Mouse (Mus musculus): ENCODE results near the gene Pick1. TPM values are rescaled to one million over a fixed set of nuclear protein-coding genes. Genes with fewer than 3 reads are reported as not detected.

Gene Pick1
- total RNA-seq (2021), result 10 to 100 TPM; 43.9 to 48.3 TPM

DNA sequence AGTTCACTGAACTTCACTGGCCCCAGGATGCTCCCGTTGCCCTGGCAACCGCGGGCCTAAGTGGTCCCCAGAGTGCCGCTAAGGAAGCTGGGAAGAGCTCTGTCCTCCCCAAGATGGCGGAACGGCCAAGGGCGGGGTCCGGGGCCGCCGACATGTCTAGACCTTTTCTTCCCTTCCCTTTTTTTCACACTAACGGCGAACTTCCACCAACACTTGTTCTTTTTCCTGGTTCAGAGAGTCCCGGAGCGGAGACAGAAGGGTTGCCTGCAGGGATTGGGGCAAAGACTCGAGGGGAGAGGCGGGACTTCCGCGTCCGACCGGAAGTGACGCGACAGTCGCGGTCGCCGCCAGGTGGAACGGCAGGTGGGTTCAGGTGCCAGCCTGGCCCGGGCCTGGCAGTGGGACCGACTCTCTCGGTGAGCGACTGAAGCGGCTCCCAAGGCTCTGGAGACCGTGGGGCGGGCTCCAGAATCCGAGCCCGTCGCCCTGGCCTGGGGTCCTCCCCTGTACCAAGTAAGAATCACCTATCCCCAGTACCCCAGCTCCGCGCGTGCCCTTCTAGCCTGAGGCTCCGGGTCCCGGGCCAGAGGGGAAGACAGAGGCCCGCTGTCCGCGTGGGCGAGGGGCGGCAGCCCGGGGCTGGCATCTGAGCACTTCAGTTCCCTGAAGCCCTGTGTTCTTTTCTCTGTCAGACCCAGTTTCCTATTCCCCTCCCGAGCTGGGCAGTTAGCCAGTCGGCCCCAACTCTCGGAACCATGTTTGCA is at the start of gene Pick1, which contains the start of gene Gm49486:
TSS of gene Pick1 (plus strand) at position 116 of the 764 bp plus-strand sequence.
TSS of gene Gm49486 (plus strand) at position 334 of the 764 bp plus-strand sequence.
- DNase-seq, result peak; percentile 85 to 86

DNA sequence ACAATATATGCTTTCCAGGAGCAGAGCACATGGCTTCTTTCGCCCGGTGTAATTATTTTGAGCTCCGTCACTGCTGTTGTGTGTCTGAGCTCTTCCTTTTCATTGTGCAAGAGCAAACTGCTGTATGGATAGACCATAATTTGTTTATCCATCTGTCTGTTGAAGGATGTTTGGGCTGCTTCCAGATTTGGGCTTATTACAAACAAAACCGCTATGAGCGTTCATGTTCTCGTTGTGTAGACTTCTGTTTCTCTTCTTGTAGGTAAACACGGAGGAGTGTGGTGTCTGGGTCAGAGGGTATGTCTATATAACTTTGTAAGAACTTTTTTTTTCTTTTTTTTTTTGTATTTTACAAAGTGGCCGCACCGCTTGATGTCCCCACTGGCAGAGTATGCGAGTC is 43.8 kb upstream of the Pick1 start:
- no peak for DNase-seq

DNA sequence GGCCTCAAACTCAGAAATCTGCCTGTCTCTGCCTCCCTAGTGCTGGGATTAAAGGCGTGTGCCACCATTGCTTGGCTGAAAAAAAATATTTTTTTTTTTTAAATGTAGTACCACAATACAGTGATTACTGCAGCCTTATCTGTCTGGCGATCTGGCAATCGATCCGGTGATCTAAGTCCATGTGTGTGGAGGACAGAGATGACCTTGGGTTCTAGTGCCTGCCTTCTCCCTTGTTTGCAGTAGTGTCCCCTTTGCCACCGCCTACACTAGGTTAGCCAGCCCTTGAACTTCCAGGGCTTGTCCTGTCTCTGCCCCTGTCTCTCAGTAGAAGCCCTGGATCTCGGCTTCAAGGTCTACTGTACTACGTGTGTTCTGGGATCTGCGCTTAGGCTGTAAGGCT is 41.2 kb upstream of the Pick1 start:
- no peak for DNase-seq

DNA sequence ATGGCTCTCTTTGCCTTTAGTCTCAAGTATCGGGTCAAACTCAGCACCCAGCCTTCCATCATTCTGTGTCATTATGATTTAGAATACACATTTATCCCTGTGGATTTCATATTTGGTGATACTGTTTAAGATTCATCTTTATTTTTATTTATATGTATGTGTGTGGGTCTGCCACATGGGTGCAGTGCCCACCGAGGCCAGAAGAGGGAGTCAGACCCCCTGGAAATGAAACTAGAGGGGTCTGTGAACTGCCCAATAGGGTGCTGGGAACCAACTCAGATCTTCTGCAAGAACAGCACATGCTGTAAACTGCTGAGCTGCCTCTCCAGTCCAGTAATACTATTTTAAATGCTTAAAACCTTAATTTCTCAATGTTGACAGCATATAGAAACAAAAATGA is 37.5 kb upstream of the Pick1 start:
- no peak for DNase-seq

DNA sequence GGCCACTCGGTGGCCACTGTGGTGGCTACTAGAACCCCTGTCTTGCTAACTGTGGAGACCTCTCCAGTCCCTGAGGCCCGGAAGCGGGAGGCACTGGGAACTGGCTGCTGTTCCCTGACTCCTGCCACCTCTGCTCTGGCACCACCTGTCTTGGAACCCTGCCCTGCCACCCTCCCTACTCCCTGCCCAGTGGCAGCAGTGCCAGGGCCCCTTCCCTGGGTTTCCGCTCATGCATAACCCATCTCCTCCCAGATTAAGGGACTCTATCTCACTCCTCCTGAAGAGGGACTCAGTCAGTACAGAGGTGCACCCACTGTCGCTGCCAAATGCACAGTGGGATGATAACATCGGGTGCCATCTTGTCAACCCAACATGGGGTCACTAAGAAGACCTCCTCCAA is 36.5 kb upstream of the Pick1 start:
- no peak for DNase-seq

DNA sequence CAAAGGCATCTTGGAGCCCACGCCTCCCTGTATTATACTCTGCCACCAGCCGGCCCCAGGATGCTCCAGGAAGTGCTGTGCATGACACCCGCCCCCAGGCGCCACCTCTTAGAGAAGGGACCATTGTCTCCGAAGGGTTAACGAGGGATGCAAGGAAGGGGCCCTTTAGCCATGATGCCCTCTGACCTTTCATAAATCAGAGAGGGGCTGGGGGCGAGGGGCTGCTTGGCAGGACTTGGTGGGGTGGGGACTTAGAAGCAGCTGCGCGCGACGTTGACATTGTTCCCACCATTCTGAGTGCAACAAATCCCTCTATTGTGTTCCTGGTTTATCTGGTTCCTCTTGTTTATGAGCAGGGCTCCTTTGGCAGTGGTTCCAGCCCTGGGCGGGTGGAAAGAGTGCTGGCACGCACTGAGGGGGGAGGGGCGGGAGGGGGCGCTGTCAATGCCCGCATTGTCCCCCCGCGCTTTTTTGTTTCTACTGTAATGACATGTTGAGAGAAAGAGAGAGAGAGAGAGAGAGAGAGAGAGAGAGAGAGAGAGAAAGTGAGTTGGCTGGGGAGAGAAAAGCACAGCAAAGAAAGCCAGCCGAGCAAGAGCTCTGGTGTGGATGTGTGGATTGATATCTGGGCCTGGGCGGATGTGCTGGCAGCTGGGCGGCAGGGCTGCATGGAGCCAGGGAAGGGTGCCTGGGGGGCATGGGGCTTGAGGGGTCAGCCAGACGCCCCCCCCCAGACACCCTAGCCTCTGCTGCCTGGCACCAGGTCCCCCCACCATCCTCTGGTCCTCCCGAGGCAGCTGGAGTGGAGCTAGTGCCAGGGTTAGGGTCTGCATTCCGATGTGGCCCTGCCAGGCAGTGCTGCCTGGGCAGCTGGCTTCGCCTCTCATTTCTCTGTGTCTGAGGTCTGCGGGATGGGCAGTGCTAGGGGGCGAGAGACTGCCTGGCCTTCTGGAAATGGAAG is 35.8 kb upstream of the Pick1 start:
- DNase-seq, result peak; percentile 38 to 49

DNA sequence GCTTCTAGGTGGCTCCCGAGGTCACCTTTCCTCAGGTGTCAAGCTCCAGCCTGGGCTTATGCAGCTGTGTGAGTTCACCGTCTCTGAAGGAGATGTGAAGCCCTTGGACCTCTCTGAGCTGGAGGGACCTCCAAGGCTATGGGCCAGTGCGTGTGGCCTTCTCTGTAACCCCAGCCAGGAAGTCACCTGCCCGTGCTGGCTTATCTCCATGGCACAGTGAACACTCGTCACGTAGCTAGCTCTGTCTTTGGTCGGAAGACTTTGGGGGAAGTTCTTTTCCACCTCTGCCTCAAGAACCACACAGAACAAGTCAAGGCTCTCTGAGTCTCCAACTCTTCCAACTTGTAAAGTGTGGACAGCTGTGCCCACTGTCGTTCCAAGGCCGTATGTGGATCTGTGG is 34.9 kb upstream of the Pick1 start:
- DNase-seq, result no peak

DNA sequence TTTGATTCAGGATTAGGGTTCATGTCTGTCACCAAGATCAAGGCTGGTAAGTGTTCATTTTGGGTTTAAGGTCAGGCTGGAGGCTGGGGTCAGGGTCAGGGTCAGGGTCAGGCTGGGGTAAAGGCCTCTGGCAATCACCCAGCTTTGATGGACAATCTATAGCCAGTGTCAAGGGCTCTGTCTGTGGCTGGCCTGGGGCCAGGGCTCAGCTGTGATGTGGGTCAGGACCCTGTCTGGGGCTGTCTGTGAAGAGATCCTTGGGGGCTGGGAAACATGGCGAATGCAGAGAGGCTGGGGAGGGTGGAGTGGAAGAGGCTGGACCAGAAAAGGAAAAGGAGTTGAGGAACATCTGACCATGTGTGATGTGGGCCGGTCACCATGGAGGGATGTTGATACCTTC is 34.0 kb upstream of the Pick1 start:
- no peak for DNase-seq

DNA sequence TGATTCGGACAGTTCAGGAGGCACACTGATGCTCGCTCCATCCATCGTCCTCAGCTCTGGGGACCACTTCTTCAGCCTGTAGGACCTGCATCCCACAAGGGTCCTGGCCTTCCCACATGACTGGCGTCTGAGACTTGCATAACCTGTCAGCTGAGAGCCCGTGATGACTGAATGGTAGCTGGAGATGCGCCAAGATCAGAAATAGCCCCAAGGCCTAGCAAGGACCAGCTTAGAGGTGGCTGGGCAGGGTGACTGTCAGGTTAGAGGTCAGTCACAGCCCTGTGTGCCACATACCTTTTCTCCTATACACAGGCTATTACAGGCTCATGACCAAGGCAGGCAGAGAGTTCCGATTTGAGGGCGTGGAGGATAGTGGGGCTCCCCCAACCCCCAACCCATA is 33.5 kb upstream of the Pick1 start:
- no peak for DNase-seq

DNA sequence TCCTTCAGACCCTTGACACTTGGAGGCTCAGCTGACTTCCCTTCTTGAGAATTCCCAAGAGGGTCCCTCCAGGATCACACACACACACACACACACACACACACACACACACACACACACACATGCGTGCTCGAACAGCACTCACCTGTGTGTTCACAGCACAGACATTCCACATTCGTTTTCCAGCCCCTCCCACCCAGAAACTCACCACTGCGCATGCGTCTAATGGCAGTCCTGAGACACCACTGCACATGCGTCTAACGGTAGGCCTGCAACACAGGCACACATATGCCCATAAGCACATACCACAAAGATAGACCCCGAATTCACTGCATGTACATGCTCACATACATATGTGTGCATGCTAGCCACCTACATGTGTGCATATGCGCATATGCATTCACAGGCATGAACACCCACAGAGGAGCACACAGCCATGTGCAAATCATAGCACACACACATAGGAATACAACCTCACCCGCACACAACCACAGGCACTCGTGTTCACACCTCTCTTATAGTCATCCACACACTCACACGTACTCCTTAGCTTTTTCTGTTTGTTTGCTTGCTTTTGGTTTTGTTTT is 29.5 kb upstream of the Pick1 start:
- DNase-seq, result no peak

DNA sequence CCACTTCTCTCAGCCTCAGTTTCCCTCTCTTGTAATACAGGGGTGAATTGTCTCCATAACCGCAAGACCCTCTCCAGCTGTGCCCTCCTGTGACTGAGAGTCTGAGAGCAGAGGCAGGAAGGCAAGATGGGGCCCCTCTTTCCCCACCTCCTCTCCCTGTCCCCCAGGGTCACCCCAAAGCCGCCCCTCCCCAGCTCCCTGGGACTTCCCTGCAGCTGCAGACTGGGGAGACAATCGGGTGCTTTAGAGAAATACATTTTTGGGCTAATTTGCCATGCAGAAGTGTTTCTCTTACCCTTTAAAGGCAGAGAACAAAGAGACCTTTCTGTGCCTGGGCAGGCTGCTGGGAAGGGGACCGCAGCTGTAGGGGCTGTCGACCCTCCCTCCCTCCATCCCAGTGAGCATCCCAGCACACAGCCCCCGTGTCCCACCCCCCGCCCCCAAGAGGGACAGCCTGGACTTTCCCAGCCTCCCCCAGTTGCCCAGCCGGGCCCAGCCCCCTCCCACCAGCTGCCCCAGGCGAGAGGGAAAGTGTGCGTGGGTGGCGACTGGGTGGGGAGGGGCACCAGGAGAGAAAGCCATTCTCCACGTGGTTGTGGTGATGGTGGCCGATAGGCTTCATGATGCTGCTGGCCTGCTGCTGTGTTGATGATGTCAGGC is 27.4 kb upstream of the Pick1 start:
- peak; percentile 45 to 62 for DNase-seq

DNA sequence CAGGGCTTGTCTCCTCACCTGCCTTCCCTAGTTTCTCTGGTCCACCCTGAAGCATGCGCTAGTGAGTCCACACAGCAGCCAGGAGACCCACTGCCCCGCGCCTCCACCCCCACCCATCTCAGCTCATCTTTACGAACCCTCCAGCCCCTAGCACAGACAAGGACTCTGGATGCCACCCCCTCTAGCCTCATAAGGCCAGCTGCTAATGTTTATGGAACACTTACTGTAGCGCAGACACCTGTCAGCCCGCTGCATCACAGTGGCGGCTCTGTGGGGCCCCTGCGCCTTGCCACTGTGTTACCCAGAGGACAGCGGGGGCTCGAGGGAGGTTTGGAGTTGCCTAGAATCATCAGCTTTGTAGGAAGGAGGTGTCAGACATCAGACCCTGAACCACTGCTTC is 26.4 kb upstream of the Pick1 start:
- no peak for DNase-seq

DNA sequence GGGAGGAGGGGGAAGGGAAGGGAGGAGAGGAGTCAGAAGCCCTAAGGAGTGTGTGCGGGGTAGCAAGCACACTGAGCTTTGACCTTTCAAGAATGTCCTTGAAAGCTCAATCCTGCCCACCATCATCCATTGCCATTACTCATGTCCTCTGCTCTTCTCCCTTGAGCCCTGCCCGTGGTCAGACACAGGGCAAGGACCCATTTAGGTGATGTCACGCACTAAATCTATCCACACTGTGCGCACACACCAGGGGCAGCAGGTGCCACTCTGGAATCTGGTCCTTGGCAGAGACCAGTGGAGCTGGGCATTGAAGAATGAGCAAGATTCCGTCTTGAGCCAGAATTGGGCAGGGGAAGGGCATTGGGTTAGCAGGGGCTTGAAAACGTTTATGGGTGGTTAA is 20.8 kb upstream of the Pick1 start:
- no peak for DNase-seq

DNA sequence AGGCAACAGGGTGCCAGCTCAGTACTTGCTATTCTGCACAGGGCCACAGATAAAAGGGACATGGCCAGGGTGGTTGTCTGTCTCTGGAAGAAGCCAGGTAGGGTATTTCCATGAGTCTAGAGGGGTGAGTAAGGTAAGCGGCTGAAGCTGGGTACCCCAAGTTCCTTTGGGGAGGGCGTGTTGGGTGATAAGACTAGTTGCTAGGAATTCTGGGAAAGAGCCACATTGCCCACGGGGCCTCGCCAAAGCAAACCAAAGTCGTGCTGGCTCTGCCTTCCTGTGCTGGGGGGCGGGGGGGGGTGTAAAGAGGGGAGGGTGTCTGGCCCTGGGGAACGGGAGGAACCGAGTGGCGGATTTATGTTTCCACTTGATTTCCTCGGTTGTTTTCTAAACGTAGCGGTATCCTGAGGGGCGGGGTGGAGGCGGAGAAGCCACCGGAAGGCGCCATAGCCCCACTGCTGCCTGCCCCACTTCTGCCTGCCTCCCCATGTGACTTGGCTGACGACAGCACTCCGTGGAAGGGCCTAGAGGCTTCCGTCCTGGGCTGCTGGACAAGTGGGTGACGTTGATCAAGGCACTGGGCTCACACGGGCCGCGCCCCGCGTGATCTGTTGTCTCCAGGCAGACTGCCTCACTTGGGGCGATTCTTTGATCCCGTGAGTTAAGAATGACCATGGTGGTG is 20.1 kb upstream of the Pick1 start:
- peak in 1 of 2 experiments; percentile 25 for DNase-seq

DNA sequence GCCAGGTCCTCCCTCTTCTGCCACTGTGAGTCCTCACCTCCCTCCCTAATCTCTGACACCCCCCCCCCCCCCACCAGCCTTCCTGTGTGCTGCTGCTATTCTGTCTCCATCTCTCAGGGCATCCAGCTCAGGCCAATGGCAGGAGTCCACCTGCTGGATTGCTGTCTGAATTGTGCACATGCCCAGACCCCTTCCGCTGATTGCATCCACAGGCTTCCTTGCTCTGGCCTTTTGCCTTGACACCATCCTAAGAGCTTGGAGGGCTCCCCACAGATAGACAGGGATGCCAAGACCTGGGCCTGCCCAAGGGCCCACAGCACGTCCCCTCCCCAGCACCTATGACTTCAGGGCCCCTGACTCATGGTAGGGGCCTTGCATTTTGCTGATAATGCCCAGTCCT is 18.6 kb upstream of the Pick1 start:
- no peak for DNase-seq

DNA sequence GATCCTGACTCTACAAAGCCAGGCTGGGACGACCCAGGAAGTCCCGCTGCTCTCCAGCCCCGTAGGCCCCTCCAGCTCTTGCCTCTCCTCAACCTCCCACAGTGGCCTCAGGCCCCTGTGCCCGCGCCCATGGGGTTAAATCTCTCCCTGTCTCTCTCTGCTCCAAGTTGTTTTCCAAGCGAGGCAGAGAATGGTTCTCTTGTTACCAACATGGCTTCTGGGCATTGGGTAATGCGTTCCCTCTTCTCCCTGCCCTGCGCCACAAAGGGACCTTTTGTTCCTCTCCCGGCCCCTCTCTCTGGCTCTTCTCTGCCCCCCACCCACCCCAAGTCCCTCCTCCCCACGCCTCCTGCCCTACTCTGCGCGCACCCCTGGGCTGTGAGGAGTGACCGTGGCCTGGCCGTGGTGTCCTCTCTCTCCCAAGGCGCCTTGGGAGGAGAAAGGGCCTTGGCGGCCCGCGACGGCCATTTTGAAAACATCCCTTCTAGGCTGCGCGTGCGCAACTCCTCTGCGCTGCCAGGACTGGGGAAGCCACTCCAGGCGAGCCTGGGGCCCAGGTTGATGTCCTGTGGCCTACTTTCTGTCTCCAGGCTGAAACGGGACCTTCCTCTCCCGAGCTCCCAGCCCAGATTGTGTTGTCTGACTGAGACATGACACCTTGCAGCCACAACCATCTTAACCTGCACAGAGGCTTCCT is 16.1 kb upstream of the Pick1 start:
- DNase-seq, result peak in 1 of 2 experiments; percentile 24

DNA sequence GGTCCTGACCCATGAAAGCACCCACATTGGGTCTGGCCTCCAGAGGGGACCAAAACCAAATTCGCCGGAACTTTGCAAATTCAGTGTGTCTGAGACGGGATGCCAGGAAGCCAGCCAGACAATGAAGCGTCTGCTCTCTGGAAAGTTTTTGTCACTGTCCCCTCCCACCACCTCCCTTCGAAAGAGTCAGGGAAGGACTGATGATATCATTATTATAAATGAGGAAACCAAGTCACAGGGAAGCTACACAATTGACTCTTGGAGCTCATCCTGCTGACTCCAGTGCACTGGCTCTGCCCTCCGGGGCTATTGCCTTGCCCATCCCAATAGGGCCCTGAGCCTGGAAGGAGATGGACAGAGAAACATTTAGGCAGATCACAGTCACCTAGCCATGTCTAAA is 15.4 kb upstream of the Pick1 start:
- no peak for DNase-seq

DNA sequence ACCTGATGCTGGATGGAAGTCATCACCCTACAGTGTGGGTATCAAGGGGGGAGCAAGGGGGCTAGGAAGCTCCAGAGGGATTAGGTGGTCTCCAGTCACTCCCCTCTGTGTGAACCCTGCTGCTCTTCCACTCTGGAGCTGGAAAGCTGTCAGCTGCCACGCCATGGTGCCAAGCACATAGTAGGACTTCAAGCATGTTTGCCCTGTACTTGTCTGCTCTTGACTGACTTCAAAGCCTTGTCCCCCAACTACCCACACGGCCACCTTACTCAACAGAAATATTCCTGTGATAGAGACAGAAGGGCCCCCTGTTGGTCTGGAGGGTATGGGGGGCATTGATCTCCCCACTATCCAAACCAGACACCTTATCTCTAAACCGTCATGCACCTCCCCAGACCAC is 12.8 kb upstream of the Pick1 start:
- no peak for DNase-seq

DNA sequence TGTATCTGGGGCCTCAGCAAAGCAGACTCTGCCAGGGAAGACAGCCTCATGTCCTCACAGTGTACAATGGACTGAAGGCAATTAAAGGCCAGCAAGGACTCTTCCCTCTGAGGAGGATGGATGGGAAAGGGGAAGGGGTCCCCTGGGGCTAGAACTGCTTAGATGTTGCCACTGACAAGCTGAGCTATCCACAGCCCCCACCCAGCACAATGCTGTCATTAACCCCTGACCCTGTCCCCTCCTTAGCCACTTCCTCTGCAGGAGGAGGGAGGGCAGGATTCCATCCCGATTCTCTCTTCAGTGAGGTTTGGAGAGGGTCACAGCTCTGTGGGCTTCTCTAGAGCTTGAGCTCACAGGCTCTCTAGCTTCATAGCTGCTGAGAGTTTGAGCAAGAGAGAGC is 9.4 kb upstream of the Pick1 start:
- DNase-seq, result no peak

DNA sequence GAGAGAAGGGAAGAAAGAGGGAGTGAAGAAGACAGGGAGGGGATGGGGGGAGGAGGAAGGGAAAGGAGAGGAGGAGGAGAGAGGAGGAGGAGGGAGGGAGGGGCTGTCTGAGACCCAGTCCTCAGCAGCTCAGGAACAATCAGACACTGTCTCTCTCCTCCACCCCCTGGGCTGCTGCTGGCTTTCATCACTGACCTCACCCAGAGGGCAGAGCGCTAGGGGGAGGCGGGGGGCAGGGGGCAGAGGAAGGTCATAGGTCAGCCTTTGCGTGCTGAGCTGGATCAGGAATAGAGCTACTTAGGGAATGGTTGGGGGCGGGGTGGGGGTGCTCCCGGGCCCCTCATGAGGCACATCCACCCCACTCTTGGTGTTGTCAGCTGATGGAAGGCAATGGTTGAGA is 5.3 kb upstream of the Pick1 start:
- no peak for DNase-seq

DNA sequence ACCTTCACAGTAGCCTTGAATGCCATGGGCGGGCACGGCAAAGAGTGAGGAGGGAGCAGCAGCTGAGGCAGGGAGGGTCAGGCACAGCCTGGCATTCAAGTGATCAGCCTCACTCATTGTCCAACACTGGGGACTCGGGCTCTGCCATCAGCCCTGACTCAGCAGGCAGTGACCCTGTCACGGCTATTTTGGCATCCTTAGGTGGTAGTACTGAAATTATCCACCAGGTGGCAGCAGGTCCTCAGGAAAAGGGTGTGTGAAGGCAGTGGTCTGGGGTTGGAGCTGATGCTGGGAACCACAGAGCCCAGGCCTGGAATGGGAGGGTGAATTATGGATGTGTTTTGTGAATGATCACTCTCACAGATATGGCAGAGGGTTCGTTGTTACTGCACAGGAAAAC is 4.3 kb upstream of the Pick1 start:
- DNase-seq, result peak; percentile 79 to 85
